Mouse (Mus musculus) liver, embryonic 13.5 days (tissue): ENCODE results near the gene Ucn2. TPM values are rescaled to one million over a fixed set of nuclear protein-coding genes. Genes with fewer than 3 reads are reported as not detected.

Experiments
- ATAC-seq: fragments of 200-750 bp; cut with Nextera tagmentation; 2 replicates; pipeline ENCODE4 v1.8.0; 2017; ENCODE audit warnings: low read depth, mild to moderate bottlenecking, moderate number of reproducible peaks, moderate library complexity
- DNase-seq: peaks from one replicate; pipeline ENCODE4 v3.0.0; 2022
- H3K27ac ChIP-seq: fragments of 300-500 bp; sonication (generic); 2 replicates; pipeline ENCODE4 v1.5.1; 2015; ENCODE audit warnings: moderate library complexity, mild to moderate bottlenecking, inconsistent platforms
- H3K27me3 ChIP-seq: fragments of 300-500 bp; sonication (generic); 2 replicates; pipeline ENCODE4 v1.6.1; 2015; ENCODE audit warnings: mild to moderate bottlenecking, inconsistent platforms
- H3K36me3 ChIP-seq: fragments of 300-500 bp; sonication (generic); 2 replicates; pipeline ENCODE4 v1.6.1; 2015; ENCODE audit warnings: mild to moderate bottlenecking, inconsistent platforms
- H3K4me1 ChIP-seq: fragments of 300-500 bp; sonication (generic); replicated peaks from 2 replicates; pipeline ENCODE4 v1.6.1; 2015; ENCODE audit warnings: inconsistent platforms
- H3K4me2 ChIP-seq: fragments of 300-500 bp; sonication (generic); 2 replicates; pipeline ENCODE4 v1.6.1; 2015; ENCODE audit warnings: inconsistent platforms, mild to moderate bottlenecking, moderate library complexity
- H3K4me3 ChIP-seq: fragments of 300-500 bp; sonication (generic); replicated peaks from 2 replicates; pipeline ENCODE4 v1.5.1; 2015; ENCODE audit warnings: mild to moderate bottlenecking, inconsistent platforms
- H3K9ac ChIP-seq: fragments of 300-500 bp; sonication (generic); 2 replicates; pipeline ENCODE4 v1.6.1; 2015; ENCODE audit warnings: mild to moderate bottlenecking, inconsistent platforms
- H3K9me3 ChIP-seq: fragments of 300-500 bp; sonication (generic); replicated peaks from 2 replicates; pipeline ENCODE4 v1.6.1; 2016; ENCODE audit warnings: inconsistent platforms
- WGBS: fragments of 180-500 bp; shearing (Covaris S2); methylation state at CpG from one replicate; pipeline ENCODE4 v1.1.7; 2015; ENCODE audit not compliant: insufficient replicate concordance; 5-methylcytosine and 5-hydroxymethylcytosine counted together
- polyA plus RNA-seq: library from polyadenylated mRNA; unstranded; fragments of >200 nt; fragmentation: Nextera tagmentation; extraction: Ambion mirVana; gene quantifications from 2 replicates; pipeline ENCODE4 v1.2.1, GENCODE M21; 2015

The Ucn2 gene
- polyA plus RNA-seq, 1 experiment from 2014 or later: not detected

- Histone ChIP-seq H3K36me3 (no peaks in the 10 kb centered on the region), H3K4me2 (peak overlapping the region; percentile 91), H3K4me1 (peaks cover 75% of the 10 kb centered on the region), H3K9ac (0 out of 2 replicates have a peak overlapping the region, but pooled peaks have one; percentile 65), H3K9me3 (no peaks in the 10 kb centered on the region), H3K27me3 (no peaks in the 10 kb centered on the region), H3K4me3 (peak overlapping the region; percentile 65), H3K27ac (no peak overlapping the region)
- ATAC-seq (no peak), DNase-seq (no peak)
- WGBS: 42% methylated on average over 9 of the region's 9 CpGs
Observed at GRCm38 (mm10) chr9:108992620-108993361, 7.0 kb downstream of the Ucn2 start.

GRCm38 (mm10) chr9:108996411-108996810 lies 10.6 kb downstream of the Ucn2 start:
- DNase-seq: no peak
- 64% methylated on average over 9 of the region's 9 CpGs for WGBS
- no peaks in the 10 kb centered on the region for H3K9me3 ChIP-seq
- H3K27ac ChIP-seq: no peak overlapping the region
- no peak overlapping the region for H3K4me2 ChIP-seq
- no peak for ATAC-seq
- H3K27me3 ChIP-seq: no peaks in the 10 kb centered on the region
- H3K36me3 ChIP-seq: no peaks in the 10 kb centered on the region
- H3K4me3 ChIP-seq: no peak overlapping the region
- peaks cover 46% of the 10 kb centered on the region for H3K4me1 ChIP-seq
- no peak overlapping the region for H3K9ac ChIP-seq

GRCm38 (mm10) chr9:108998287-108999166 lies 12.7 kb downstream of the Ucn2 start:
- Histone ChIP-seq H3K27ac (no peak overlapping the region; the same call in 1 of the 2 replicates), H3K4me2 (no peak overlapping the region), H3K9me3 (no peaks in the 10 kb centered on the region), H3K27me3 (no peaks in the 10 kb centered on the region), H3K9ac (no peak overlapping the region), H3K36me3 (no peaks in the 10 kb centered on the region), H3K4me3 (no peak overlapping the region), H3K4me1 (peaks cover 30% of the 10 kb centered on the region)
- ATAC-seq (no peak), DNase-seq (no peak)
- WGBS: 62% methylated on average over 19 of the region's 19 CpGs

- no peaks in the 10 kb centered on the region for H3K27me3 ChIP-seq
- no peaks in the 10 kb centered on the region for H3K36me3 ChIP-seq
- ATAC-seq (no peak), DNase-seq (no peak)
- H3K4me1 ChIP-seq: peaks cover 30% of the 10 kb centered on the region
- H3K4me3 ChIP-seq: no peak overlapping the region
- no peak overlapping the region for H3K9ac ChIP-seq
- H3K27ac ChIP-seq: no peak overlapping the region; the same call in 1 of the 2 replicates
- no peaks in the 10 kb centered on the region for H3K9me3 ChIP-seq
- 26% methylated on average over 4 of the region's 4 CpGs for WGBS
- no peak overlapping the region for H3K4me2 ChIP-seq
Observed at GRCm38 (mm10) chr9:108999167-108999526, 13.3 kb downstream of the Ucn2 start.

- DNase-seq (peak; percentile 47), ATAC-seq (peak; percentile 29)
- Histone ChIP-seq H3K4me3 (no peak overlapping the region), H3K27me3 (no peaks in the 10 kb centered on the region), H3K9ac (no peak overlapping the region), H3K4me1 (peaks cover 18% of the 10 kb centered on the region), H3K4me2 (no peak overlapping the region), H3K27ac (no peak overlapping the region), H3K36me3 (no peaks in the 10 kb centered on the region), H3K9me3 (no peaks in the 10 kb centered on the region)
- WGBS: 6% methylated on average over 3 of the region's 3 CpGs
Observed at GRCm38 (mm10) chr9:109000726-109001125, 14.9 kb downstream of the Ucn2 start.

- Histone ChIP-seq H3K4me3 (no peak overlapping the region), H3K27me3 (no peaks in the 10 kb centered on the region), H3K27ac (no peak overlapping the region), H3K9me3 (no peaks in the 10 kb centered on the region), H3K36me3 (no peaks in the 10 kb centered on the region), H3K4me1 (peaks cover 20% of the 10 kb centered on the region), H3K9ac (no peak overlapping the region), H3K4me2 (no peak overlapping the region)
- no peak for ATAC-seq
- 29% methylated on average over 2 of the region's 2 CpGs for WGBS
- DNase-seq: peak; percentile 42
Observed at GRCm38 (mm10) chr9:109003201-109003600, 17.4 kb downstream of the Ucn2 start.

GRCm38 (mm10) chr9:109007025-109007780 lies 21.4 kb downstream of the Ucn2 start:
- Histone ChIP-seq H3K4me2 (no peak overlapping the region), H3K4me3 (no peak overlapping the region), H3K36me3 (no peaks in the 10 kb centered on the region), H3K4me1 (peaks cover 24% of the 10 kb centered on the region), H3K27ac (no peak overlapping the region), H3K9me3 (no peaks in the 10 kb centered on the region), H3K27me3 (no peaks in the 10 kb centered on the region), H3K9ac (no peak overlapping the region)
- DNase-seq (no peak), ATAC-seq (no peak)
- WGBS: 61% methylated on average over 21 of the region's 21 CpGs

- Histone ChIP-seq H3K27ac (no peak overlapping the region), H3K27me3 (no peaks in the 10 kb centered on the region), H3K9me3 (no peaks in the 10 kb centered on the region), H3K4me3 (no peak overlapping the region), H3K9ac (no peak overlapping the region; the same call in 1 of the 2 replicates), H3K4me2 (no peak overlapping the region), H3K4me1 (peaks cover 24% of the 10 kb centered on the region), H3K36me3 (no peaks in the 10 kb centered on the region)
- DNase-seq (no peak), ATAC-seq (no peak)
- 74% methylated on average over 9 of the region's 9 CpGs for WGBS
Observed at GRCm38 (mm10) chr9:109008081-109008480, 22.3 kb downstream of the Ucn2 start.

- DNase-seq: no peak
- 0 out of 2 replicates have a peak, but pooled peaks cover 3% of the 10 kb centered on the region for H3K27me3 ChIP-seq
- no peak overlapping the region for H3K4me3 ChIP-seq
- 0 out of 2 replicates have a peak overlapping the region, but pooled peaks have one; percentile 18 for H3K27ac ChIP-seq
- H3K4me1 ChIP-seq: peaks cover 26% of the 10 kb centered on the region
- H3K4me2 ChIP-seq: 0 out of 2 replicates have a peak overlapping the region, but pooled peaks have one; percentile 17
- no peaks in the 10 kb centered on the region for H3K36me3 ChIP-seq
- 57% methylated on average over 10 of the region's 10 CpGs for WGBS
- H3K9ac ChIP-seq: no peak overlapping the region
- ATAC-seq: no peak
- H3K9me3 ChIP-seq: no peaks in the 10 kb centered on the region
Observed at GRCm38 (mm10) chr9:109008994-109009635, 23.3 kb downstream of the Ucn2 start.

- Histone ChIP-seq H3K9ac (no peak overlapping the region), H3K27me3 (0 out of 2 replicates have a peak, but pooled peaks cover 3% of the 10 kb centered on the region), H3K4me1 (peaks cover 32% of the 10 kb centered on the region), H3K27ac (0 out of 2 replicates have a peak overlapping the region, but pooled peaks have one; percentile 18), H3K36me3 (no peaks in the 10 kb centered on the region), H3K4me2 (peak overlapping the region; percentile 17; the same call in 1 of the 2 replicates), H3K4me3 (no peak overlapping the region), H3K9me3 (no peaks in the 10 kb centered on the region)
- DNase-seq: peak; percentile 57
- 27% methylated on average over 17 of the region's 17 CpGs for WGBS
- peak; percentile 86 for ATAC-seq
Observed at GRCm38 (mm10) chr9:109009636-109010315, 24.0 kb downstream of the Ucn2 start.
